Mouse (Mus musculus) mesoderm, embryonic 11.5 days (tissue): ENCODE data around the gene Mkrn2os.
"Not testable (repeated sequence)": the region's sequence is repeated elsewhere in the genome, so short reads cannot be mapped to it uniquely, and the experiment has no call there.

Source experiments
- DNase-seq: peaks from one replicate; pipeline ENCODE4 v3.0.0-alpha.2; 2012; ENCODE audit warnings: low read depth, low spot score

Gene Mkrn2os

DNA sequence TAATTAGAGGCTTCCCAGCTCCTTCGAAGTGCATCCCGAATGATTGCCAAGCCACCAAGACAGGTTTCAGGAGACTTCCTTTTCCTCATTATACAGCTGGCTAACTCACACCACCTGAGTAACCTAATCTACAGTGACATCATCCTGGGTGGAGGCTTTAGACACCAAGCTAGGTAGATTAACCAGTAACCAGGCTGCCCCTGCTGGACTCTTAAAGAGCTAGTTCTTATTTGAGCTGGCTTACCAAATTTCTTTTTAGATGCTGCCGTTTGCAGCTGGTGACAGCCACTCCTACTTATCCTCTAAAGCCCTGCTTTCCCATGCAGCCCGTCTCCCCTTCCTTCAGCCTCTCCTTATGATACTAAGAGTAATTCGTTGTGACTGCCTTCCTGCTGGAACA is at the start of gene Mkrn2os:
Gene Mkrn2os (minus strand): TSS at position 119 of the 400 bp plus-strand sequence.
- no peak for DNase-seq

DNA sequence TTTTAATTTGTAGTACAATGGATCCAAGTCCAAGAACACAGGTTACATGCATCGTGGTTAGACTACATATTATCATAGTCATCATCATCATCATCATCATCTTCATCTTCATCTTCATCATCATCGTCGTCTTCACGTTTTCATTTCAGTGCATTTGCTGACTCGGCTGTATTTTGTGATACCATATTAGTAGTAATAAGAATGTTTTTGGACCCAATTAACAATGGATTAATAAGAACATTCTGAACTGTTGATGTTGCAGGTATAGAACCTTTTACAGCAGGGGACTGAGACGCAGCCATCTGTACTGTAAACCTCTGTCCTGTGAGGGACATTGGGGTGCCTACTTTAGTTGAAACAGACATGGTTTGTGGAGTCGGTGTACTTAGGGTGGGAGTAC is 45.8 kb upstream of the Mkrn2os start:
- not testable (repeated sequence) for DNase-seq

DNA sequence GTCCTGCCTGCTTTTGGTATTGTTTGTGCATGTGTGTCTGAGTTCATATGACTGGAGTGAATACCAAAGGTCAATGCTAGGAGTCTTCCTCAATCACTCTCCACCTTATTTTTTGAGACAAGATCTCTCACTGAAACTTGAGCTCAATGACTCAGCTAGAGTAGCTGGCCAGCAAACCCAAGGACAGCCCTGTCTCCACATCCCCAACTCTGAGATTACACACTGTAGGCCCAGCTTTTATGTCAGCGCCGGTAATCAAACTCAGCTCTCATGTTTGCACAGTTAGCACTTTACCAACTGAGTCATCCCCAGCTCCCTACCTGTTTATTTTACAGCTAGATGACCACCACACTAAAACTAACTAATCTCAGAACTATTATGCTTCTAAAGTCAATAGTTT is 41.6 kb upstream of the Mkrn2os start:
- DNase-seq = no peak

DNA sequence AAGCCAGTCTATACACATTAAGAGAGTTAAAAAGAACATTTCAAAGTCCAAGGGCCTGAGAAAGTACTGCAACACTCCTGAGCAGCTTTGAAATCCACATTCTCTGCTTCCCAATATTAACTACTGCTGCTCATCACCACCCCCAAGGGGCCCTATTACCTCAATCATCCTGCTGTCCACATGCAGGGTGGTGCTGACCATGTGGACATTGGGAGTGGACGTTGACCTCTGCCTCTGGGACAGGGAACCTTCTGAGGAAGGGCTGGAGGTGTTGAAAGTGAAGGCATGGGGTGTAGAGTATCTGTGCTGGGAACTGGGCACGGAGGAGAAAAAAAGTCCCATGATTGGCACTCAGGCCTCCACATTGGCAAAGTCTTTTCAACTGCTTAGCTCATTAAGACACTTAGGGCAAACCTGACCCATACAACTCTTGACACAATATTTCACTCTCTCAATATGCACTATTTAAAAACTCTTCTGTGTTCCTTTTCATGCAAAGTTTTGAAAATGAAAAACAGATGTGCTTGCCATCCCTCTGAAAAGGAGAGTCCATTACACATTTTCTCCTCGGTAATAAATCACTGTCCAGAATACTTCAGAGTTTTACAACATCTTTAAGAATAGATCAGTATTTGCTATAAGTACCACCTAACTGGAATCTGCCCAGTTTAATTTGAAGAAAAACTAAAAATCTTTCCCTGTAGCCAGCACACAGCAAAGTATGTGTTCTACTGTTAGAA is 38.9 kb upstream of the Mkrn2os start:
- DNase-seq = no peak

DNA sequence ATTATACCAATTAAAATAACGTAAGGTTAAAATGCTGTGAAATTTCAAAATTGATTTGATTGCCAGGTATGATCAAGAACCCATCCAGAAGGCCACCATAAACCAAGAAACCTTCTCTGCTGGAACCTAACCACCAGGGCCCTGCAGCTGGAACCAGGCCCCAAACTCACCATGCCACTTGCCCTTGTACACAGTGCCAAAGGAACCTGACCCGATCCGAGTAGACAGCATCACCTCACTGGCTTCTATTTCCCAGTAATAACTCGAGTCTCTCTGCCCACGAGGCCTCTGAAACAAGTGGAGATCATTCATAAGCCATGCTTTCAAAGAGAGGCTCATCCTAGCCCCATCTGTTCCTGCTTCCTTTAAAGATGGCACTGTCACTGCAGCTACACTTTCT is 33.7 kb upstream of the Mkrn2os start:
- DNase-seq = no peak

DNA sequence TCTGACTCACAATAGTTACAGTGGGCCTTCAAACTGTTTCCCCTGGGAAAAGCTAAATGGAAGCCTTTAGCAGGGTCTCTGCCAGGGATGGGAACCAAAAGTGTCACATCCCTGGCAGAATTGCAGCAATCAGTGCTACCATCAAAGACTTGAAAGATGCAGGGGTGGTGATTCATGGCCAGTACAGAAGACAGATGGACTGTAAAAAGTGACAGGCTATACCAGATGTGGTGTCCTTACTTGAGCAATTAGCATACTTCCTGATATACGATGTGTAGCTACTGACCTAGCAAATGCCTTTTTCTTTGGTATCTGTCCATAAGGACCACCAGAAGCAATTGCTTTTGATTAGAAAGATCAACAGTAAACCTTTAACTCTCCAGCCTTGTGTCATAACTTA is 28.6 kb upstream of the Mkrn2os start:
- DNase-seq = no peak

DNA sequence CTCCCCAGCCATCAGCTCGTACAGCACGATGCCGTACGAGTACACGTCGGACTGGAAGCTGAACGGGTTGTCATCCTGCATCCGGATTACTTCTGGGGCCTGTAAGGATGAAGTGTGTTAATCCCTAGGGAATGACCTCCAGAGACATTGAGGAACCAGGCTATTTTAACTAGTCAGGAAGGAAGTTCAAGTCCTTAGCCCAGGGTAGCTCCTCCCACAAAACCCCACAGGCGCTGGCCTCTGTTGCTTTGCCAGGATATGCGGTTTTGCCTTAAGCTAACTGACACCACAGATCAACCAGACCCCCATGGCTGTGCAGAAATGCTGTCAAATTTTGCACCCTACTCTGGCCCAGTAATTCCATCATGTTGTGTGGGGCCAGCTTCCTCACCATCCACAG is 27.4 kb upstream of the Mkrn2os start:
- no peak for DNase-seq

DNA sequence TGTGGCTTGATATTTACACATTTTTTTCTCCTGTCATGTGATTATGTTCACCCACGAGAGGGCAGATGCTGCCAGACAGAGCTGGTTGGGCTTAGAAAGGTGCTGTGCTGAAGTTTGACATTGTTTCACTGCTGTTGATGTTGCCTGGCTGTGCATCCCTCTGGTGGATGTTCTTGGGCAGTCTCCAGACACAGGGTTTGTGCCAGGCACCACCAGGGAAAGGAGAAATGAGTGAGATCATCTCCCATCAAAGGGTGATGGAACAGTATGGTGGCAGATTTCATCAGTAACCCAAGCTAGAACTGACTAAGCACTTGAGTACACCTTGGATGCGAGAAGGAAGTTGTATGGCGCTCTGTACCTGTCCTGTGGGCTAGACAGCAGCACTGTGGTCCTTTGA is 23.6 kb upstream of the Mkrn2os start:
- DNase-seq = no peak

DNA sequence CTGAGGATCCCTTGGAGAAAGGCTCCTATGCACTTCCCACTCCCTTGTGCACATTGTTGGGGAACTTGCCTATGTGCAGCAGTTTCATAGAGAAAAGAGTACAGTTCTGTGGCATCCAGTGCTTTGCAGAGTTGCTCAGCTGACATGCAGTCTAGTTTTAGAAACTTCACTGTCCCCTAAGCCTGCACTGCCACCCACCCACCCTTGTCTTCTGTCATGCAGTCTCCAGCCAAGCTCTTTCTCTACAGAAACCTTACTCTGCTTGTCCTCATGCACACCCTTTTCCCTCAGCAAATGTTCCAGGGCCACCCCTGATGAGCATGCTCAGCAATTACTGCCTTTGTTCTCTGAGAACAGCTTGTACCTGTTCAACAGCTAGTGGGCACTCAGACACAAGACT is 21.4 kb upstream of the Mkrn2os start:
- no peak for DNase-seq

DNA sequence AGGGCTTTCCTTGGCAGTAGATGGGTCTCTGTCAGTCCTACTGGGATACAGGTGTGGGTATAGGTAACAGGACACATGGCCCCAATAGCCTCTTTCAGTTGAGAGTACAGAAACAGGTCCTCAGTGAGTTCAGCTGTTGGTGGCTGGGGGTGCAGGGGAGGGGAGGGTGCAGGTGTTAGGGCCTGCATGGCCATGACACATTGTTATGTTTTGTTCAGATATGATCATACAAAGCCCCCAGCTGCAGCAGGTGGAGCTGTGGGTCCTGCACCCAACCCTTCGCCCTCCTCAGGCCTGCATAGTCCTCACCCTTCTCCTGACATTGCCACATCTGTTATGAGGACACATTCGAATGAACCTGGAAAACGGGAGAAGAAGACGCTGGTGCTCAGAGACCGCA is 17.9 kb upstream of the Mkrn2os start:
- no peak for DNase-seq

DNA sequence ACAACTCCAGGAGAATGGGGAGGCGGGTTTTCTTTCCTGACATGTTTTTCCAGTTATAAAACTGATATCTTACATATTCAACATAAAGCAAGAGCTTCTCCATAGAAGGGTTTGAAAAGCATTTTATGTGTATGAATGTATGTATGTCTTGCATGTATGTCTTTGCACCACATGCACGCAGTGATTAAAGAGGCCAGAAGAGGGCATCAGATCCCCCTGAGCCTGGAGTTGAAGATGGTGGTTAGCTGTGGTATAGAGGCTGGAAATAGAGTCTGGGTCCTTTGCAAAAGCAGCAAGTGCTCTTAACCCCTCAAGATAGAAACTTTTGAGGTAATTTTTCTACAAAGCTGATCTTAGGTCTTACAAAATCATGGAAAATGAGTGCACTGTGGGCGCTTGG is 16.7 kb upstream of the Mkrn2os start:
- DNase-seq = peak; percentile 37

DNA sequence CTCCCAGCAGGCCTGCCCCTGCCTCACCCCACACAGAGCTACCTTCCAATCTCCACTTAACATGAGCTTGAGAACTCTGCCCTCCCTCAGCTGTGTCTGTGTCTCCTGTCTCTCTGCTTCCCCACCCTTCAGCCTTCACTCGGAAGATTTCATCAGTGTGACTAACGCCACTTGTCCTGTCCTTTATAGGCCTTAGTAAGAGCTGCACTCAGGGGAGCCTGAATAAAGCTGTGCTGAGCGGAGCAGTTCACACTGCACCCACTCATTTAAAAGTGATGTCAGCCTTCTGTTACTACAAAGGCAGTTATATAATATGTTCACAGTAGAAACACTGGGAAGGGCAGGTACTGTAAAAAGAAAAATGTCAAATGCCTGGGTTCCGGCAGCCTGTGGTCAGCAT is 15.1 kb upstream of the Mkrn2os start:
- DNase-seq = no peak

DNA sequence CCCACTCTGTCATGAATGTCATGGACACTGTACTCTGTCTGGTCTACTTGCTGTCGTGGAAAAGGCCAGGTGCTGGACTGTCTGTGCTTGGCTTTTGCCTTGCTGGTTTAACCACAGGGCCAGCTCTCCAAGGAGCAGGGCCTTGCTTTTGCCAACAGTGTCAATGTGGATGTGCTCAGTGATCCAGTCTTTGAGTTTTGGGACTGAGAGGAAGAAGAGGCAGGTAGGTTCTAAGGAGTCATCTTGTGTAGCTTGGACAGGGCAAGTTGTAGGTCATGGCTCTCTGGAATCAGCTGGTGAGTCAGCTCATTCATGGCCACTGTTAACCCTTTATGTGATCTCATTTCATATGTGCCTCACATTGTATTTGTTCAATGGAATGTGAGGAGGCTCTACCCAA is 14.1 kb upstream of the Mkrn2os start:
- DNase-seq = no peak

DNA sequence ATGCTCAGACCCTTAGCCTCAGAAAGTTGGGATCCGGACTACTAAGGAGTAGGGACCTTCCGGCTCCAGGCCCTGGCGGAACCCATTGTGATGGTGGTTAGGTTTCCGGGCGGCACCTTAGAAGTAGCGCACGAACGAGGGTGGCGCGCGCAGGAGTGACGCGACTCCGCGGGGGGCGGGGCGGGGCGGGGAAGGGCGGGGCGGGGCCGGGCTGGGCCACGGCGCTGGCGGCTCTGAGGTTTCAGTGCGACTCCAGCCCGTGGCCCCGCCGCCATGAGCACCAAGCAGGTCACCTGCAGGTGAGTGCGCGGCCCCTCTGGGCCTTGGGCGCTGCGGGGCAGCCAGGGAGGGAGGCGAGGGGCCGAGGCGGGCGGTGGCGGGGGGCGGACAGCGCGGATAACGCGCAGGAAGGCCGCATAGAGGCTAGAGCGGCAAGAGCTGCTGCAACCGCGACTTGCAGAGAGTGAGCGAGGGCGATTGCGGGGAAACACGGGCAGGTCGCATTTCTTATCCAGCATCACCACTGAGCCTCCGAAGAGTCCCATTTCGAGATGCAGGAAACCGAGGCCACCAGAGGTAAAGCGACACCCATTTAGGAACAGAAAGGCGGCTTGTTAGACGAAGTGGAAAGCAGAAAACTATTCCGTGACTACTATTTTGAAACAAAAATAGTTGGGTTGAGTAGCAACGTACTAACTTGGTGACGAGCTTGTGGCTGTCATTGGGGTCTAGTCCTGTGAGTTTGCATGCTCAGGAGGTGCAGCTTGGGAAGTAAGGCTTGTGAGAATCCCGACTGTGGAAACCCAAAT is 9.5 kb upstream of the Mkrn2os start, which contains the start of gene Mkrn2:
Gene Mkrn2 (plus strand): TSS at position 188 of the 809 bp plus-strand sequence.
- peak; percentile 92 for DNase-seq

DNA sequence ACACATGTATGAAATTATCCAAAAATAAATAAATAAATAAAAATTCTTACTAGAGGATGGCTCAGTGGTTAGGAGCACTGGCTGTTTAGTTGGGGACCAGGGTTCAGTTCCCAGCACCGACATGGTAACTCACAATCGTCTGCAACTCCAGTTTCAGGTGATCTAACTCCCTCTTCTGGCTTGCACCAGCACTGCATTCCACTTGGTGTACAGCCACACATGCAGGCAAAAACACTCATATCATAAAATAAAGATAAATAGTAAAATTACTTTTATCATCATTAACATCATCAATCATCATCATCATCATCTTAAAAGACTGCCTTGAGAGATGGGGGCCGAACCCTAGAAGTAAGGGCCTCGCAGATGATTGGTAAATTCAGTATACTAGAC is 8.9 kb upstream of the Mkrn2os start:
- DNase-seq = peak; percentile 13

DNA sequence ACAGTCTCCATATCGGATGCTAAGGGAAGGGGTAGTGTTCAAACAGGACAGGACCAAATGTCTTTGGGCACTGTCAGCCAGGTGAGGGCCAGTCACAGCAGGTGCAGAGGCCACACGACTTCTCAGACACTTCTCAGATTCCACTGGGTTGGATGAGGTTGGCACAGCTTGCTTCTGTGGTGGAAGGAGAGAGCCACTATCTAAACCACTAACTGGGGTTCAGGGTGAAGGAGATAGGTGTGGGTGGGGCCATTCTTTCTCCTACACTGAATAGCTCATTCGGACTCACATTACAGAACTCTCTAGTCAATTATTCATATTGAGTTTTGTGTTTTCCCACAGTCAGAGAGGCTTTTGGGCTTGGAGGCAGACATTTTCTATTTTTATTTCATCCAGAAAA is 3.3 kb upstream of the Mkrn2os start:
- DNase-seq = no peak

DNA sequence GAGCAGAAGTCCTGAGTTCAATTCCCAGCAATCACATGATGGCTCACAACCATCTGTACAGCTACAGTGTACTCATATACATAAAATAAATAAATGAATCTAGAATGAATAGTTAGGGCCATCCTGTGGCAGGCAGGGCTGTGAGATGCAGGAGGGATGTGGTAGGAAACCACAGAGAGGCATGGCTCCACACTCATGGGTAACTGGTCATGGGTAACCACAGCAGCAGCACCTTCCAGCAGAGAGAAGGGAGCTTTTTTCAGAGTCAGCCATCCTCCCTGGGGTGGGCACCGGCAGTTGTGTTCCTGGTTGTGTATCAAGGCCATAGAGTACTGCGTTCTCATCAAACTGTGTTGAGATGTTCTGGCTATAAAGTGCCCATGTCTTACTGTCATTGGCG is 2.1 kb upstream of the Mkrn2os start:
- DNase-seq = no peak

DNA sequence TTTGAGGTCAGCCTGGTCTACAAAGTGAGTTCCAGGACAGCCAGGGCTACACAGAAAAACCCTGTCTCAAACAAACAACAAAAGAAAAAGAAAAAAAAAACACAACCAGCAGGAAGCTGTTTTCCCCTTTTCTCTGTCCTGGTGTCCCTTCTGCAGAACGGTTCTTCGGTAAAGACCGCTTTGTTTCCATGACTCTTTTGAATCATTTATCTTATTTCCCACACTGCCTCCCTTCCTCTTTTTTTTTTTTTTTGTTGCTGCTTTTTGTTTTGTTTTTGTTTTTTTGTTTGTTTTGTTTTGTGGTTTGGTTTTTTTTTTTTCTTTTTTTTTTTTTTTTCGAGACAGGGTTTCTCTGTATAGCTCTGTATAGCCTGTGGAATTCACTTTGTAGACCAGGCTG is 876 bp upstream of the Mkrn2os start:
- no peak for DNase-seq

DNA sequence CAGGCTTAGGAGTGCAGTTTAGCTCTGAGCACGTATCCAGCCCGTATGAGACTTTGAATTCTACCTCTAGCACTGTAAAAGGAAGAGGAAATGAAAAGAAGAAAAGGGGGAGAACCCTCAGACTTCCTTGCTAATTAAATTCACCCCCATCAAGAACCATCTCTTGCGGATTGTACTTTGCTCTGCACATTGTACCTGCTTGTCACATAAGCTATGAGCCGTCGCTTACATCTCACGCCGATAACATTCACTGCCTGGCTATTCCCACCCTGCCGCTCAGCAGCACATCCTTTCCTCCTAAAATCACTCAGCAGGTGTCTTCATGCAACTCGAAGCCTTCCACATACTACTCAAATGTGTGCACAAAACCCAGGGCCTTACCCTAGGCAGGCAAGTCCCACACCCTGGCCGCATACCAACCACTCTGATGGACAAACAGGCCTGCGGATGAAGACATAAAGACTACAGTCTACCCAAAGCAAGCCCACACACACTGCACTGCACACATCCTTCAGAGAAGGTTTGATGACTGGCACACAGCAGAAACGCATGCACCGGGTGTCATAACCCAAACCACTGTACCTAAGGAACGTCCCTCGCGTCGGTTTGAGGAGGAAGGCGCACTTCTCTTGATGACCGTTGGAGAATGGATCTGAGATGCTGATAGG is 550 bp downstream of the Mkrn2os start:
- DNase-seq = no peak

DNA sequence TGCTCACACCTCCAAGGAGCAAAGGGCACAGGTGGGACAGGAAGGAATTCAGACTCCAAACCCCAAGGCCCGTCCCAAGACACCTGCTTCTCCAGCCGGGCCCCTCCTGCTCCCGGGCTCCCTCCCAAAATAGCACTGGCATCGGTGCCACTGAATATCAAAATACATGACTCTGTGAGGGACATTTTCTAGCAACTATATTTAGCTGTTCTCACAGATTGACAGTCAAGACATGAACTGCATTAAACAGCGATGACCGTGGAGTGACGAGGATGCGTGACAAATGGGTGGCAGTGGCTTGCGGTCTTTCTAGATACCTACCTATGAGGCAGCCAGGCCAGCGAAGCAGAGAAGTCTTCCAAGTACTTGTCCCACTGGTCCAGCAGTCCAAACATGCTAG is 6.1 kb downstream of the Mkrn2os start:
- DNase-seq = no peak

DNA sequence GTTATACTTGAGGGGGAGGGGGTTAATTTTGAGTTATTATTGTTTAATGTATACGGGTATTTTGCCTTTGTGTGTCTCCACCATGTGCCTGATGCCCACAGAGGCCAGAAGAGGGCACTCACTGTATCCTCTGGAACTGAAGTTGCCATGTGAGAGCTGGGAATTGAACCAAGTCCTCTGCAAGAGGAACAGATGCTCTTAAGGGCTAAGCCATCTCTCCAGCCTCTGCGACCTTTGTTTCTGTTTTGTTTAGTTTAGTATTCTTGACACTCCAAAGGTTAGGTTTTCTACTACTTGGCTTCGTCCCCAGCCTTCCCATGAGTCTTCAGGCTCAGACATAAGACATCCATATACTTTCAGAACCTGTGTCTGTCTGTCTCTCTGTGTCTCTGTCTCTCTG is 8.2 kb downstream of the Mkrn2os start:
- DNase-seq = no peak

DNA sequence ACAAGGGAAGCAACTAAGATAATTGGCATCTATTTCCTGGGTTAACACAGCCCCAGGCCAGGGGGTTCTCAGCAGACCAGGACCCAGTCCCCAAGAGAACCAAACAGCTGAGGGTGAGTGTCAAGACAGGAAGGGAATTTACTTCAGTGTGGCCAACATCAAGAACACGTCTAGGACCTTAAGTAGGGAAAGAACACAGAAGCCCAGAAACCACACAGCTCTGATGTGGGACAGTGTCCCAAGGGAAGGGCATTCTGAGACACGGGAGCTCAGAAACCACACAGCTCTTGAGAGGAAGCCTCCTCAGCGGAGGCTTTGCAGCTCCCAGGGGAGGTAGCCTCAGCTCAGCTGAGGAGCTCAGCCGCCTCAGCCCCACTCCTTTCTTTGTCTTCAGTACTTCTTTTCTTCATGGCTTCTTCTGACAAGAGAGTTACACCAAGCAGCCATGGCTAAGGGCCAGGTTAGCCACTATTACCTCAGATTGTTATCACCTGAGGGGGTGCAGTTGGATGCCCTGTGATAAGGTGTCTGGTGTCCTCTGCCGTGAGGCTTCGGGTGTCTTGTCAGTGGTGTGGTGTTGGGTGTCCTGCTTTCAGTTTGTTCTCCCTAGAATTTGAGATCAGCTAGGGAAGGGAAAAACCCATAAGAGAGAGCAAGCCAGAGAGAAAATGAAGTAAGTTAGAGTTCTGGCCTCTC is 8.8 kb downstream of the Mkrn2os start:
- no peak for DNase-seq
